Mouse (Mus musculus) frontal cortex, postnatal 25 days (tissue): ENCODE data around the gene Fgd5.

Experiments
- DNase-seq, 2 experiments: peaks; one replicate each; pipeline ENCODE4 v3.0.0; 2022; ENCODE audit warnings: low spot score in 2 of 2

The Fgd5 gene

DNA sequence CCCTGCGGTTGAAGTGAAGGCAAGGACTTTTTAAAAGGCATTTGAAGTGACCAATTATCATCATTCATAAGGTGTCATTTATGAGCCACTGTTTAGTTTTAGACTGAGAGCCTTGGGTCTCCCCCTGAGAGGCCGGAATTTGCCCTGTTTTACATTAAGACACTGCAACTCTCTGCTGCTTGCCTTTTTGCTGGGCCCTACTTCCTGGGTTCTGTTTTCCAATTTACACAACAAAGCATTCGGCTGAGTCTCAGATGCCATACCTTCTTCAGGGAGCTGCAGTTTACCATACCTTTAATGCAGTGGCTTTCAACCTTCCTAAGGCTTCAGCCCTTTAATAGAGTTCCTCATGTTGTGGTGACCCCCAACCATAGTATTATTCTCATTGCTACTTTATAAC, 26.1 kb downstream of the Fgd5 start:
- no peak for DNase-seq

DNA sequence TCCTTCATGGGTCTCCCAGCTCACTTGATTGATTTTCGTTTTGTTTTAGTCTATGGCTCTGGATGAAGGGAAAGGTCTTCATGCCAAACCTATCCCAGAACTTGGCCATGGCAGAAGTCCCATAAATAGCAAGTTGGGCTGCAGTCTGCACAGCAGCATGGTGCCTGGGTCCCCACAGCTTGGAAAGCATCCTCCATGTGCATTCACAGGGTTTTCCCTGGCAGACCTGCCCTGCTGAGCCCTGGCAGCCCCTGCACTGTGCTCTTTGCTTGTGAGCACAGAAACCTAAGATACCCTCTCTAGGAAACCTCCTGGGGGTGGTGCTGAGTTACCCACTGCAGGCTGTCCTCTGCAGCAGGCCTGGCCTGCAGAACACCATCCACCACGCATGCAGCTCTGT, 32.2 kb downstream of the Fgd5 start:
- no peak for DNase-seq

DNA sequence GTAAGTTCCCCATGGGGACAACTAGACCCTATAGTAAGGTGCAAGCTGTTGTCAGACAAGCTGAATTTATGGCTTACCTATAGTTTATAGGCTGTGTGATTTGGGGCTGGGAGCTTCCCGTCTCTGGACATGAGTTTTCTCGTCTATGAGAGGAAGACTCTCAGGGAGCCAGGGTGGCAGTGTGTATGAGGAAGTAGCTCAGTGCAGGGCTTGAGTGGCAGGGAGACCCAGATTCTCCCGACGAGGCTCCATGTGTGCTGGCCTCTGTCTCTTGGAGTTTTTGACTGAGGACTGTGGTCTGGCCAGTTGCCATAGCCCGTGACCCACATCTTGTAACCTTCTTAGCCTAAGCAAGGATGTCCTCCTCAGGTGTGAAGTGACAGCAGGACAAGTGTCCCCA, 33.7 kb downstream of the Fgd5 start:
- DNase-seq = no peak

DNA sequence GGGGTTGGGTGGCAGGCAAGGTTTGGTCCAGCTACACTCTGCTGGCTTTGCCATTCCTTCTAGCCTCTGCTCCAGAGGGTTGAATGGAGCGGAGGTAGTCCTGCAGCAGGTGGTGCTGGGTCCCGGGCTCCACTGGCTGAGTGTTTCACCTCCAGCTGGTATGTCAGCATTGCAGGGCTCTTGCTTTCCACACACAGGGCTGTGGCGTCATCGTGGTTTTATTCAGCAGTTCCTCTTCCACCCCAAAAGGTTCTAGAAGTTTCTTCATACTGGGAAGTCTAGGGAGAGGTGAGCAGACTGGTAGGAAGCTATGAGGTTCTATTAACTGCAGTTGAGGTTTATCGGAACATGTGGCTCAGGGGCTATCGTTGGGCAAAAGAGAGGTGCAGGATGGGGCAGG, 34.4 kb downstream of the Fgd5 start:
- DNase-seq = no peak

DNA sequence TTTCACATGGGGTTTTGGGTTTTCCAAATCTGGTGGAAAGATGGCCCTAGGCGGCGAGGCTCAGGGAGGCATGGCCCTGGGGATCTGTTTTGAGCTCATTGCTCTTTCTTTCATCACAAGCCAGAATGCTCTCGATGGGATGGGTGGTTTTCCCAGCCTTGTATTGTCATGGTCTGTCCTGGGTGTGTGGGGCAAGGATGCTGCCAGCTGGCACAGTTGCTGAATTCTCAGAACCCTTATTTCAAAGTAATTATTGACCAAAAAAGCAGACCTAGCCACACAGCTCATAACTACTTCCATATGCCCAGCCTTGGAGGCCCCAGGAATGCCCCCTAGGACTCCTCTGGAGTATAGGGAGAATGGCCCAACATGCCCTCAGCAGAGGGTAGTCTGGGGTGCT, 34.9 kb downstream of the Fgd5 start:
- DNase-seq = no peak

DNA sequence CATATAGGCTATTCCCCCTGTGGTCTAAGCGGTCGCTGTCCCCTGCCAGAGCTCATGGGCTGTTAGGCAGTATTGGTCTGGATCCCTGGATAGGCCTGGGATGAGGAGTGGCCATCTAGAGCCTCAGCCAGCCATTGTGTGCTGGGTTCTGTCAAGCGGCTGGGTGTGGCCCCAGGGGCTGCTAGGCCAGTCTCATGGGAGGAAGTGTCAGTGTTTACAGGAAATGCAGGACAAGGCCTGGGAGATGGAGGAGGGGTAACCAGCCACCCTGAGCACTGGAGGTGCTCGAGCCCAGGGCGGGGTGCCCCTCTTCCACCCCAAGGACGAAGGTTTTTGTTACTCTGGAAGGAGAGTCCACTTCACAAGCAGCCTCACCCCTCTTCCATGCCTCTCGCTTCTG, 36.3 kb downstream of the Fgd5 start:
- no peak for DNase-seq

DNA sequence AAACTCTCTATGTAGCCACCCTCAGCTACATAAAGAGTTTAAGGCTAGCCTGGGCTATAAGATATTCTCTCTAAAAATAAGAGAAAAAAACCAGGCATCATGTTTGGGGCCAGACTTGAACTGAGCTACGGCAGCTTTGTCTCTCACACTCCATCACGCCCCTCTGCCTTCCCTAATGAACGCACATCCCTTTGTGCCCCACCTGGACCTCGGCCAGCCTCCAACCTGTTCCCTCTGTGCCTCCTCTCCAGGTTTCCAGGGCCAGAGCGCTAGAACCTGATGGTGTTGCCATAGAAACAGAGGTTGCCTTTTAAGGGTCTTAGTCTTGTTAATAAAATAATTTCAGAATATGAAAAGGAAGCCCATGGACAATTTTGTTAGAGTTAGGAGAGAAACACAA, 37.2 kb downstream of the Fgd5 start:
- no peak for DNase-seq

DNA sequence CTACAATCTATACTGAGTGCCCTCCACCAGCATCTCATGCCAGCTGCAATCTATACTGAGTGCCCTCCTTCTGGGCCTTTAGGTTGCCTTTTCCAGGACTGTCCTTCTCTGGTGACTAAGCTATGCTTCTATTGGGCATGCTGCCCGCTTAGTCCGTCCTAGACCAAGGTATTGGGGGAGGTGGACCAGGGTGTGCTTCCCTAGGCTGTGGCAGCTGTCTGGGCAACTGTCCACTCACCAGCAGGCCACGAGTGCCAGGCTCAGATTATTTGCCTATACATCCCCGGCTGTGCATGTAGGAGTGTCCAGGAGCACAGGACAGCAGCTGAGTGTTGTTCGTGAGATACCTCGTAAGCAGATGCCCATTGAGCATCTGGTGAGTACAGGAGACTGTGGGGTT, 38.1 kb downstream of the Fgd5 start:
- no peak for DNase-seq

DNA sequence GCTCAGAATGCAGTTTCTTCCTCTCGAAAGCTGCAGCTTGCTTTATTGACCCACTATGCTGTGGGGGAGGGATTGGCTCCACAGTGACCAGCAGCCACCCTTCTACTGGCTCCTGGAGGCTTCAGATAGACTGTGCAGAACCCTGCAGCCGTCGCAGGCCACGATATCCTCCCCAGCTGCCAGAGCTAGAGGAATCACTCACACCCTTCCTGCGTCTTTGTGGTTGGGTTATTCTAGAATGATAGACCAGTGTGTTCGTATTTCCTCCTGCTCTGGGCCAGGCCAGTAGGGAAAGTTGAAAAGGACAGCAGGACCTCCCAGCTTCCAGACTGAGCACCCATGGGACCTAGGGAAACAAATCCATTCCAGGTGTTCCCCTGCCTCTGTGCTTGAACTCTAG, 39.7 kb downstream of the Fgd5 start:
- no peak for DNase-seq

DNA sequence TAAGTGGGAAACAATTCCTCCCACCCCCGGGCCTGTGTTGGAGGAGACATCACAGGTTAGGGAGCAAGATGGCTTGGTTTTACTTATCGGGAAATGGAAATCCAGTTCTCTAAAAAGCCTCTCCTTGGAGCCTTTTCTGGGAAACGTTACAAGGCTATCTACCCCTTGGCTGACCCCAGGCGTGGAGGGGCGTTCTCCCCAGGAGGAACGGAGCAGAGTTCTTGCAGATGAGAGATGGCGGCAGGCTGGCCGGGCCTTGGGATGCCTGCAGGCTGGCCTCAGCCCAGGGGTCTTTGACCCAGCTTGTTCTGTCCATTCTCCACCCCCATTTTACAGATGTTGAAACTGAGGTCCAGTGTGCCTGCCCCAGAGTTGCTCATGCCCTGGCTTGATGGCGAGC, 42.4 kb downstream of the Fgd5 start:
- DNase-seq = no peak

DNA sequence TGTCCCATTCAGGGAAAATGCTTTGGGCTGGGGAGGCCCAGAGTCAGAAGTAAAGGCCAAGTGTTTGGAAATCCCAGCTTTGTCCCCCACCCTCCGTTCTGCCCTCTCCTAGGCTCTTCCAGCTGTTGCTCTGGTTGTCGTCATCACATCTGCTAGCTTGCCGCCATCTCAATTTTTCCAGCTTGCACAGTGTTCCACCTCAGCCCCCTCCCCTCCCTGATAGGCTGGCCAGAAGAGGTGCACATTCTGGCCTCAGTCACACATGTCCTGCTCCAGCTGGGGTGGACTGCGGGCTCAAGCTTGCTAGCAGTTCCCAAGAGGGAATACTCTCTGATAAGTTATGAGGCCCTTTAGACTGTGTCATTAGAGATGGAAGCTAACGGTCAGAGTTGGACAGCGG, 42.8 kb downstream of the Fgd5 start:
- no peak for DNase-seq

DNA sequence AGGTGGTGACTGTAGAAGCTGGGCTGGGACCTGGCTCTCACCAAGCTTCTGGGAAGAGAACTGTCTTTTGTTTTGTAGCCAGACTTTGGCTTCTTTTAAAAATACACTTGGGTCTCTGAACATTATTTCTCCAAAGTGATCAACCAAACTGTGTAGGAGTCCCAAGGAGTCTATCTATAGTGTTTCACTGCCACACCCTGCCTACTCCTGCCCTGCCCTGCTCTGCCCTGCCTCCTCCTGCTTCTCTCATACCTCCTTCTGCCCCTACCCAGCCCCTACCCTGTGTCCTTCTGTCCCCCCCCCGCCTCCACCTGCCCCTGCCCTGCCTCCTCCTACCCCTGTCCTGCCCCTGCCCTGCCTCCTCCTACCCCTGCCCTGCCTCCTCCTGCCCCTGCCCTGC, 46.6 kb downstream of the Fgd5 start:
- DNase-seq = no peak

DNA sequence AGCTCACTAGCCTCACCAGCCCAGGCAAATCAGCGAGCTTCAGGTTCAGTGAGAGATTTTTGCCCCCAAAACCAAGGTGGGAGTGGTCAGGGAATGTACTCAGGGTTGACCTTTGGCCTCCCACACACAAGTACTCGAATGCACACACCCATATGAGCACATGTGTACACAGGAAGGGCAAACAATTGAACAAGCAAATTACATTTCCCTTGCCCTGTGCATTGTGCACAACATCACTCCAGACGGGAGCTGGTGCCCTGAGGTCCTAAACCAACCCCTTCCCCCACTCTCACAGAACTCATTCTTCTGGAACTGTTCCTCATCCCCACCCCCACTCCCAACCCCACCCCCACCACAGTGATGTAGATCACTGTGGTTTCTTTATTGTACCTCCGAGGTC, 48.7 kb downstream of the Fgd5 start:
- DNase-seq = no peak

DNA sequence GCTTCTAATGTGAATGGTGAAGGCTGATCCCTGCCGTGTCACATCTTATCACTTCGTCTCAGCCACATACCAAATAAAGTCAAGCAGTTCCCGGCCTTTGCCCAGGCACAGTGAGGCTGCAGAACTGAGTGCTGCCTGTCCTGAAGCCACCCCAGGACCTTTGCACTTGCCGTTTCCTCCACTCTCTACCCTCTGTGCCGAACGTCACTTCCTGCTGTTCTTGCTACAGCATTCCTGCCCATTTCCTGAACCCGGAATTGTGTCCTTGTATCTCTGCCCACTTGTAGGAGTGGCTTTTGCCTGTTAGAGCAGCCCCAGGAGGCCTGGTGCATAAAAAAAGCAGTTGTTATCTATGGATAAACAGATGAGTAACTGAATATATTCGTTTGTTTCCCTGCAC, 52.0 kb downstream of the Fgd5 start:
- DNase-seq = no peak

DNA sequence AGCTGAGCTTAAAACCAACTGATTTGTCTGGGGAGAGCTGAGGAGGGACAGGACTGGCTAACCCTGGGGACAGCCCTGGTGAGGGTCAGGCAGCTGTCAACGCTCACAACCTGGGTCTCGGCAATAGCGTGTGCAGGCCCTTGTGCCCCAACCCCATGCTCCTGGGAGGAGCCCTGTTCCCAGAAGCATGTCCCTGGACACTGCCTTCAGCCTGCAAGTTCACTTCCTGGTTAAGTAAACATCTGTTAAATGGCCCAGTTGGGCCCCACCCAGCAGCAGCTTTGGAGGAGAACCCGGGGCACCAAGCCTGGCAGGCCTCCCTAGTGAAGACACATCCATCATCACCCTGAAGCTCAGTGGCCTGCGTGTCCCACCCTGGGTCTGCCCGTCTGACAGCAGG, 56.0 kb downstream of the Fgd5 start:
- no peak for DNase-seq

DNA sequence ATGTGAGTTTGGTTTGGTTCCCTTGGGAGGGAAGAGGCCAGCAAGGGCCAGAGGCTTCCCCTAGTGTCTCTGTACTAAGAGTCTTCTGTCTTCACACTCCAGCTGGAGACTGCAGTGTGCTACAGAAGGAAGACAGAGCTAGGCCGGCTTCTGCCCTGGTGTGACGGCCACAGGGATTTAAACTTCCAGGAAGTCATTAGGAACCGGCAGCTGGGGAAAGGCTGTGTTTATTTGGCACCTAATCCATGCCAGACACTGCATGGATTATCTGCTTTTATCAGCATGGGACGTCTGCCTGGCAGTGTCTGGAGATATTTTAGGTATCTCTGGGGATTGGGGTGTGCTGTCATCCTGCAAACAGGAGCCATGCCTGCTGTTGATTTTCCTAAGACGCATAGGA, 57.7 kb downstream of the Fgd5 start:
- no peak for DNase-seq

DNA sequence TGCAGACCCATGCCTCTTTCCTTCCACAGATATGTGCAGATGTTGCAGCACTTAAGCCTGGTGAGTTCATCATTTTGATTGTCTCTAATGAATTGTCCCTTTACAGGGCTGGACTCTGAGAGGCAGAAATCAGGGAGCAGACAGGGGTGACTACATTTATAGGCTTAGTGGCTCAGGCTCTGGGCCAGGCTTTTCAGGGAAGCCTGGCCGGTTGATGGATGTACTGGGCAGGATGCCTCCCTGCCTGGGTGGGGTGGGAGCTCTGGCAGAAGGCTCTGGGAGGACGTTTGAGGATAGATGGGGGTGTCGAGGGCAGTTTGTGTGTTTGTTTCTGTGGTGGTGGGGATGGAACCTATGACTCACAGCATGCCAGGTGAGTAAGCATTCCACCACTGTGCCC, 59.5 kb downstream of the Fgd5 start:
- DNase-seq = no peak

DNA sequence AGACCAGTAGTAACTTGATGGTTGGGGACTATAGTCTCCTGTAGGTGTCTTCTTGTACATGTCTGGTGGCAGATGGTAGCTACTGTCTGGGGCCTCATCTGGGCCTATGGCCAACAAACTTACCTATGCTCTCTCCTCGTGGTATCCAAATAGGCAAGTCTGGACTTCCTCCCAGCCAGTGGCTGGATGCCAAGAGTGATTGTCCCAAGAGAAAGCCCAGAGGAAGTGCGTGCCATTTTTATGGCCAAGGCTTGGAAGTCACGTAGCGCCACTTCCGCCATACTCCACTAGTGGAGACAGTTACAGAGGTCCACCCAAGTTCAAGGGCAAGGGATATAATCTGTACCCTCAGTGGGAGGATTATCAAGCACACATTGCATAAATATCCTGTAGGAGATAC, 62.6 kb downstream of the Fgd5 start:
- DNase-seq = no peak

DNA sequence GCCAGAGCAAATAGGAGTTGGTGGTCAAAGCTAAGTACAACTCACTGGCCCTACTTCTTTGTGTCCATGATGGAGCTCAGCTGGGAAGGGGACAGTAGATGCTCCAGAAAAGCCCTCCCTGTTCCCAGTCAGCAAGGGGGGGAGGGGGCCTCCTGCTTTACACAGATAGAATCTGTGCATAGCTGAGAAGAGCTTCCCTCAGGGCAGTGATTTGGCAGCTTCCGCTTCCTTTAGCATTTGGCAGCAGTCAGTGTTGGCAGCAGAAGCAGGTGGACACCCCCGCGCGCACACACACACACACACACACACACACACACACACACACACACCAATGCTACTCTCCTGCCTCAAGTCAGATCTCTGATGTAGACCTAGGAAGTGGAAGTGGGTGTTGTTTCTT, 63.4 kb downstream of the Fgd5 start:
- no peak for DNase-seq

DNA sequence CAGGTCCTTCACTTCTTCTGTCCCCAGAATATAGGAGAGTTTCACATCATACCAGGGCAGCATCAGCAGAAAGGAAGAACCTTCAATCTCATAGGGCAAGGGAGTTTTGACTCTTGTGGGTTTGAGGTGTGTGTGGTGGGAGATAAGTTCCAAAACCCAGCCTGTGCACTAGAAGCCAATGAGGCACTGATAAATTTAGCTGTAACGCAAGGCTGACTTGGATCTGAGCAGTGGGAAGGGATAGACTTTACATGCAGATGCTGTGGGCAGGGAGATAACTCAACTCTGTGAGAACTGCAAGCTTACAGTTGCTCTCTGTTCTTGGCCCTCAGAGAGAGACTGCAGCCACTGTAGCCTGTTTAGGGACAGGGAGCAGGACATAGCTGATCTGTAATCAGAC, 64.2 kb downstream of the Fgd5 start:
- DNase-seq = no peak

DNA sequence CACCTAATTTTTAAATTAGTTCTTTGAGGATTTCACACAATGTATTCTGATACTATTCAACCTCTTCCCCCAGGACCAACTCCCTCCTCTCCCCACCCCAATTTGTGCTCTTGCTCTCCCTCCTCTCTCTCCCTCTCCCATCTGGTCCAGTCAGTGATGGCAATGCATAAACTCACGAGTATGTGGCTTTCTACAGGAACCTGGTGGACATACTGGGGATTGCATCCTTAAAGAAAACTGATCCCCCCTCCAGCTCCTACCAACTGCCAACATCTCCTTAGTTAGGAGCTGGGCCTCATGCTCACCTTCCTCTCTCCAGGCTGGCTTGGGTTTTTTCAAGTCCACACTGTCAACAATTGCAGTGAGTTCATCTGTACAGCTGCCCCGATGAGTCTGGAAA, 79.1 kb downstream of the Fgd5 start:
- no peak for DNase-seq

DNA sequence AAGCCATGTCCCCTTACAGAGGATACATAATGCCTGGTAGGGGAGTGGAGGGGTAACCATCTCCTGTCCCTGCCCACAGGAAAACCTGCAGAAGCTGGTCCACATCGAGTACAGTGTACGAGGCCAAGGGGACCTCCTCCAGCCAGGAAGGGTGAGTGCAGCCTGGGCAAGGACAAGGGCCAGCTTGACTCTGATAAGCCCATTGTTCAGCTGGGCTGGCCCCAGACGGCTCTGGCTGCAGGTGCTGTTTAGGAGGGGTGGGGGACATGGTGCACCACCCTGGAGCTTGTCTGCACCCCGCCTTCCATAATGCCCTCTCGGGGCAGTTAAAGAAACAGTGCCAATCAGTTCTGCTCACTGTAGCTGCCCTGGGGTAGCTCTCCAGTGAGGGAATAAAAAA, 83.0 kb downstream of the Fgd5 start:
- no peak for DNase-seq

DNA sequence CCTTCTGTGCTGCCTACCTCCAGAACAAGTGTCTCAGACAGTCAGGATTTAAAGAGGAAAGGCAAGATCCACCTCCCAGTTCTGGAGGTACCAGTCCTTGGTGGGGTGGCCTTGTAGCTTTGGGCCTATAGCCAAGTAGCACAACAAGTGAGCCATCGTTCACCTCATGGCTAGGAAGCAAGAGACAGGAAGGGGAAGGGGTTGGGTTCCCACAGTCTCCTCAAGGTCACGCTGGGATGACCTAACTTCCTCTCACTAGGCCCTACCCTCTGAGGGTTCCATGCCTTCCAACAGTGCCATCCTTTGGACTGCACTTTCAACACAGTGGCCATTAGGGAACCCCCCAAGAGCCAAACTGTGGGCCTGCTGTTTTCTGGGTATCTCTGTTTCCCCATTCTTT, 84.8 kb downstream of the Fgd5 start:
- DNase-seq = no peak

DNA sequence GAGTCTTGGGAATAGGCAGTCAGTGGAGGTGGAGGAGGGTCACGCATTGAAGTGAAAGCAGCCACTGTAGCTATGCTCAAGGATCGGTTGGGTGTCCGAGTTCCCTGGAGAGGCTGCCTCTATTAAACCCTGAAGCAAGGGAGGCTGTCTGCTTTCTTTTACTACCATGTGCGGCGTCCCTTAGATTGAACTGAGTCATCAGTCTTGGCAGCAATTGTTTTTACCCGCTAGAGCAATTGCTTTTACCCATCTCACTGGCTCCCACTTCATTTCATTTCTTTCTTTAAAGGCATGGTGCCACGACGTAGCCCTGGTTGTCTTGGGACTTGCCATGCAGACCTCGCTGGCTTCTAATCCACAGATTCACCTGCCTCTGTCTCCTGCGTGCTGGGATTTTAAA, 85.4 kb downstream of the Fgd5 start:
- DNase-seq = no peak
